Mouse (Mus musculus): ENCODE results near the gene Bglap.
"Not testable (repeated sequence)": the region's sequence is repeated elsewhere in the genome, so short reads cannot be mapped to it uniquely, and the experiment has no call there.

The Bglap gene

GRCm38 (mm10) chr3:88384364-88384763 is at the start of gene Bglap:
Gene Bglap (minus strand): TSS chr3:88384464.
- DNase-seq (ENCODE audit: extremely low read depth, low read depth): no peak

- not testable (repeated sequence) for DNase-seq (ENCODE audit: extremely low read depth, low read depth)
Measured at GRCm38 (mm10) chr3:88428639-88429038, 44.4 kb upstream of the Bglap start.

- DNase-seq (ENCODE audit: extremely low read depth, low read depth): no peak
Measured at GRCm38 (mm10) chr3:88427342-88427905, 43.2 kb upstream of the Bglap start.

- no peak for DNase-seq (ENCODE audit: extremely low read depth, low read depth)
Measured at GRCm38 (mm10) chr3:88425708-88426420, 41.6 kb upstream of the Bglap start.

GRCm38 (mm10) chr3:88425330-88425689 is 41.0 kb upstream of the Bglap start:
- no peak for DNase-seq (ENCODE audit: extremely low read depth, low read depth)

GRCm38 (mm10) chr3:88424605-88425329 is 40.5 kb upstream of the Bglap start, which contains the start of gene Slc25a44:
Gene Slc25a44 (minus strand): TSS chr3:88425139.
- peak; percentile 100 for DNase-seq (ENCODE audit: extremely low read depth, low read depth)

- no peak for DNase-seq (ENCODE audit: extremely low read depth, low read depth)
Measured at GRCm38 (mm10) chr3:88422020-88422720, 37.9 kb upstream of the Bglap start.

- no peak for DNase-seq (ENCODE audit: extremely low read depth, low read depth)
Measured at GRCm38 (mm10) chr3:88420771-88421170, 36.5 kb upstream of the Bglap start.

- DNase-seq (ENCODE audit: extremely low read depth, low read depth): no peak
Measured at GRCm38 (mm10) chr3:88418016-88418415, 33.8 kb upstream of the Bglap start.

- DNase-seq (ENCODE audit: extremely low read depth, low read depth): no peak
Measured at GRCm38 (mm10) chr3:88415668-88416067, 31.4 kb upstream of the Bglap start.

GRCm38 (mm10) chr3:88412636-88413035 is 28.4 kb upstream of the Bglap start:
- DNase-seq (ENCODE audit: extremely low read depth, low read depth): no peak

GRCm38 (mm10) chr3:88411681-88412080 is 27.4 kb upstream of the Bglap start:
- no peak for DNase-seq (ENCODE audit: extremely low read depth, low read depth)

- DNase-seq (ENCODE audit: extremely low read depth, low read depth): no peak
Measured at GRCm38 (mm10) chr3:88410645-88411031, 26.4 kb upstream of the Bglap start.

- peak; percentile 92 for DNase-seq (ENCODE audit: extremely low read depth, low read depth)
Measured at GRCm38 (mm10) chr3:88409741-88410644, 25.7 kb upstream of the Bglap start, which contains the start of gene Pmf1. Gene Pmf1 (minus strand): TSS chr3:88410331.

GRCm38 (mm10) chr3:88408953-88409352 is 24.7 kb upstream of the Bglap start:
- no peak for DNase-seq (ENCODE audit: extremely low read depth, low read depth)

- DNase-seq (ENCODE audit: extremely low read depth, low read depth): no peak
Measured at GRCm38 (mm10) chr3:88407529-88407928, 23.3 kb upstream of the Bglap start.

- peak; percentile 80 for DNase-seq (ENCODE audit: extremely low read depth, low read depth)
Measured at GRCm38 (mm10) chr3:88407090-88407489, 22.8 kb upstream of the Bglap start.

GRCm38 (mm10) chr3:88403522-88404230 is 19.4 kb upstream of the Bglap start:
- DNase-seq (ENCODE audit: extremely low read depth, low read depth): no peak

- no peak for DNase-seq (ENCODE audit: extremely low read depth, low read depth)
Measured at GRCm38 (mm10) chr3:88398666-88399065, 14.4 kb upstream of the Bglap start.

GRCm38 (mm10) chr3:88395742-88396141 is 11.5 kb upstream of the Bglap start:
- DNase-seq (ENCODE audit: extremely low read depth, low read depth): no peak
